Mouse (Mus musculus) liver, embryonic 14.5 days (tissue): ENCODE data around the gene Olfr520.

Source experiments
- CTCF ChIP-seq: IDR thresholded peaks from 2 replicates; pipeline ENCODE4 v1.5.1; 2016; ENCODE audit warnings: antibody characterized with exemption, low read depth, control low read depth
- EP300 ChIP-seq: IDR thresholded peaks from 2 replicates; pipeline ENCODE4 v1.6.1; 2016; ENCODE audit warnings: antibody characterized with exemption, low read depth

- TF ChIP-seq CTCF = no peak
- TF ChIP-seq EP300 = no peak
These were observed 46.0 kb upstream of the Olfr520 start for GRCm38 (mm10) chr7:99684086-99684485.
